7 mouse cellular contexts compared by ENCODE assay signal in genomic region chr4:57845031-57845431, GRCm38 (mm10).
A peak's percentile ranks its signal among the peaks of the same experiment; 100 is the strongest.
DNase-seq lines count a peak whose midpoint lies in the region; ATAC-seq and TF ChIP-seq lines count a peak whose summit lies in the region.

No protein-coding gene starts in this region.

- H3K27ac ChIP-seq in ES-E14 (ENCODE audit: insufficient read depth, low read depth, low read length, poor library complexity, severe bottlenecking): peak overlapping the region; percentile 42; the same call in 1 of the 2 replicates
- H3K27ac ChIP-seq in hindbrain, embryonic 11.5 days (ENCODE audit: low read depth, low read length): peak overlapping the region; percentile 82
- H3K27ac ChIP-seq in limb, embryonic 13.5 days: peak overlapping the region; percentile 91
- peak overlapping the region; percentile 71 for H3K27ac ChIP-seq in midbrain, postnatal 0 days (ENCODE audit: low read depth, low read length)

- peak overlapping the region; percentile 36 for H3K4me2 ChIP-seq in hindbrain, embryonic 11.5 days (replicated peaks; ENCODE audit: low read depth, low read length)
- H3K4me2 ChIP-seq in limb, embryonic 13.5 days (replicated peaks): peak overlapping the region; percentile 62
- peak overlapping the region; percentile 30 for H3K4me2 ChIP-seq in midbrain, postnatal 0 days (ENCODE audit: low read depth, low read length, poor library complexity, severe bottlenecking)

- no peak for TF ChIP-seq CTCF in midbrain, postnatal 0 days (IDR thresholded peaks at IDR 0.05)

- peaks cover 0 to 14% of the 10 kb centered on the region in 2 experiments; a peak in 2 of 4 replicates for H3K4me1 ChIP-seq in ES-E14 (ENCODE audit: control insufficient read depth in 2 of 2, insufficient read depth in 2 of 2, low read length in 2 of 2, poor library complexity in 1 of 2)
- peaks cover 4% of the 10 kb centered on the region for H3K4me1 ChIP-seq in hindbrain, embryonic 11.5 days (replicated peaks; ENCODE audit: control insufficient read depth, insufficient read depth, low read length)
- H3K4me1 ChIP-seq in limb, embryonic 13.5 days: peaks cover 57% of the 10 kb centered on the region
- no peaks in the 10 kb centered on the region for H3K4me1 ChIP-seq in midbrain, postnatal 0 days (ENCODE audit: insufficient read depth, low read length)

- peak overlapping the region; percentile 65; the same call in 1 of the 2 replicates for H3K9ac ChIP-seq in ES-E14 (ENCODE audit: insufficient read depth, low read depth, low read length, poor library complexity, severe bottlenecking)
- H3K9ac ChIP-seq in hindbrain, embryonic 11.5 days (ENCODE audit: low read depth, low read length): peak overlapping the region; percentile 46
- H3K9ac ChIP-seq in limb, embryonic 13.5 days: peak overlapping the region; percentile 66
- H3K9ac ChIP-seq in midbrain, postnatal 0 days (replicated peaks; ENCODE audit: low read length, poor library complexity, severe bottlenecking): peak overlapping the region; percentile 33; the same call in 1 of the 2 replicates

- H3K9me3 ChIP-seq in ES-E14 (ENCODE audit: control insufficient read depth, insufficient read depth, low read depth, low read length): no peaks in the 10 kb centered on the region
- no peaks in the 10 kb centered on the region for H3K9me3 ChIP-seq in hindbrain, embryonic 11.5 days (ENCODE audit: control insufficient read depth, low read length)
- H3K9me3 ChIP-seq in limb, embryonic 13.5 days: no peaks in the 10 kb centered on the region
- H3K9me3 ChIP-seq in midbrain, postnatal 0 days (ENCODE audit: low read length): no peaks in the 10 kb centered on the region

- DNase-seq in ES-E14 (ENCODE audit: low read depth, low spot score): peak; percentile 54
- peak; percentile 91 for DNase-seq in adrenal gland, postnatal 14 days
- DNase-seq in frontal cortex, postnatal 10 days (ENCODE audit: low spot score in 2 of 2): peak; percentile 29 to 43
- peak; percentile 77 for DNase-seq in hindbrain, embryonic 11.5 days (ENCODE audit: low spot score)
- peak; percentile 74 for DNase-seq in midbrain, postnatal 0 days (ENCODE audit: low spot score)
- peak; percentile 46 for DNase-seq in urinary bladder, adult 2 months (ENCODE audit: low spot score)

- WGBS in hindbrain, embryonic 11.5 days: 0% methylated on average over 10 of the region's 10 CpGs
- WGBS in limb, embryonic 13.5 days: 4% methylated on average over 10 of the region's 10 CpGs
- WGBS in midbrain, postnatal 0 days: 7% methylated on average over 10 of the region's 10 CpGs

- in situ Hi-C loops in ES-E14 (cut with MboI; ENCODE audit: low sequenced_read_pairs in 2 of 2, unreplicated experiment in 2 of 2): no loop called here

- peaks cover 1% of the 10 kb centered on the region; the same call in 1 of the 2 replicates for H3K36me3 ChIP-seq in ES-E14 (ENCODE audit: control insufficient read depth, insufficient read depth, low read length, poor library complexity, severe bottlenecking)
- H3K36me3 ChIP-seq in hindbrain, embryonic 11.5 days (ENCODE audit: control insufficient read depth, insufficient read depth, low read length): no peaks in the 10 kb centered on the region
- no peaks in the 10 kb centered on the region; the same call in 1 of the 2 replicates for H3K36me3 ChIP-seq in limb, embryonic 13.5 days
- H3K36me3 ChIP-seq in midbrain, postnatal 0 days (ENCODE audit: insufficient read depth, low read length): no peaks in the 10 kb centered on the region

- peak overlapping the region; percentile 42 to 54; a peak in 3 of 4 replicates for H3K4me3 ChIP-seq in ES-E14 (ENCODE audit: insufficient read depth in 1 of 2, low read depth in 1 of 2, low read length in 2 of 2, poor library complexity in 1 of 2, severe bottlenecking in 1 of 2)
- peak overlapping the region; percentile 31 for H3K4me3 ChIP-seq in hindbrain, embryonic 11.5 days (ENCODE audit: low read depth, low read length)
- H3K4me3 ChIP-seq in limb, embryonic 13.5 days: peak overlapping the region; percentile 41
- H3K4me3 ChIP-seq in midbrain, postnatal 0 days (ENCODE audit: low read depth, low read length): peak overlapping the region; percentile 23

- no peaks in the 10 kb centered on the region for H3K27me3 ChIP-seq in hindbrain, embryonic 11.5 days (ENCODE audit: control insufficient read depth, insufficient read depth, low read length)
- no peaks in the 10 kb centered on the region for H3K27me3 ChIP-seq in limb, embryonic 13.5 days
- no peaks in the 10 kb centered on the region for H3K27me3 ChIP-seq in midbrain, postnatal 0 days (ENCODE audit: insufficient read depth, low read length)

- ATAC-seq in hindbrain, embryonic 11.5 days (ENCODE audit: low FRiP score): peak; percentile 81
- peak; percentile 72 for ATAC-seq in limb, embryonic 13.5 days (ENCODE audit: low FRiP score, low read depth)
- peak; percentile 69 for ATAC-seq in midbrain, postnatal 0 days (ENCODE audit: low FRiP score)

TF ChIP-seq in ES-E14, 5 proteins besides CTCF, POLR2A, EP300 and RAD21:
- no peak for TF ChIP-seq ZC3H11A (IDR thresholded peaks at IDR 0.05; ENCODE audit: borderline replicate concordance, low read depth, low read length)
- no peak for TF ChIP-seq HCFC1 (IDR thresholded peaks at IDR 0.05; ENCODE audit: borderline replicate concordance, insufficient read depth, low read length)
- TF ChIP-seq MAFK (IDR thresholded peaks at IDR 0.05; ENCODE audit: insufficient read depth, low read depth, low read length): no peak
- TF ChIP-seq CHD2 (IDR thresholded peaks at IDR 0.05; ENCODE audit: low read depth, low read length): no peak
- TF ChIP-seq ZNF384 (IDR thresholded peaks at IDR 0.05; ENCODE audit: low read depth, low read length): no peak

Comparison
In these comparisons a context has a peak if more than half of its experiments do, and no peak if none do; other contexts are left out.
1. Peak in every context shown above with its lines: DNase-seq, ATAC-seq, H3K4me3 ChIP-seq and H3K27ac ChIP-seq.
2. DNase-seq: peak in every context shown above with its lines; median percentile 91 in adrenal gland, postnatal 14 days; 77 in hindbrain, embryonic 11.5 days; 74 in midbrain, postnatal 0 days; 54 in ES-E14; 46 in urinary bladder, adult 2 months; 36 in frontal cortex, postnatal 10 days.